Mouse (Mus musculus) MEL (cell line): ENCODE measurements around the gene Myl10.

Source experiments
- CHD1 ChIP-seq: IDR thresholded peaks from 2 replicates; pipeline ENCODE4 v1.6.1; 2012; ENCODE audit warnings: low read depth, mild to moderate bottlenecking, inconsistent platforms, low read length, improper control_type of control experiment
- CHD2 ChIP-seq: IDR thresholded peaks from 2 replicates; pipeline ENCODE4 v1.6.1; 2011; ENCODE audit warnings: low read length, improper control_type of control experiment
- CTCF ChIP-seq, 3 experiments: IDR thresholded peaks in 2 of 3; conservative IDR thresholded peaks in 1 of 3; 2 replicates each; pipeline ENCODE4 v1.5.1; 2011 to 2012; ENCODE audit warnings: low read length in 3 of 3, low read depth in 2 of 3, mild to moderate bottlenecking in 2 of 3, improper control_type of control experiment in 1 of 3, inconsistent platforms in 1 of 3, mixed read lengths in 1 of 3, moderate library complexity in 1 of 3; ENCODE audit not compliant: control insufficient read depth in 1 of 3, insufficient read depth in 1 of 3, poor library complexity in 1 of 3, severe bottlenecking in 1 of 3
- EP300 ChIP-seq, 2 experiments: IDR thresholded peaks; 2 replicates each; pipeline ENCODE4 v1.6.1; 2011; ENCODE audit warnings: improper control_type of control experiment in 2 of 2, low read length in 2 of 2, low read depth in 1 of 2, mild to moderate bottlenecking in 1 of 2
- GABPA ChIP-seq: IDR thresholded peaks from 2 replicates; pipeline ENCODE4 v1.6.1; 2012; ENCODE audit warnings: low read depth, mild to moderate bottlenecking, inconsistent platforms, low read length, improper control_type of control experiment, moderate library complexity
- HCFC1 ChIP-seq: IDR thresholded peaks from 2 replicates; pipeline ENCODE4 v1.6.1; 2012; ENCODE audit warnings: low read depth, mild to moderate bottlenecking, inconsistent platforms, low read length, improper control_type of control experiment, moderate library complexity
- JUND ChIP-seq: IDR thresholded peaks from 2 replicates; pipeline ENCODE4 v1.6.1; 2011; ENCODE audit warnings: low read depth, mild to moderate bottlenecking, improper control_type of control experiment, low read length
- KAT2A ChIP-seq: conservative IDR thresholded peaks from 2 replicates; pipeline ENCODE4 v1.6.1; 2012; ENCODE audit warnings: low read depth, low read length, improper control_type of control experiment, inconsistent platforms
- POLR2A ChIP-seq, 2 experiments: IDR thresholded peaks; 2 replicates each; pipeline ENCODE4 v1.6.1; 2011 to 2012; ENCODE audit warnings: low read length in 2 of 2, mild to moderate bottlenecking in 2 of 2, control low read depth in 1 of 2, improper control_type of control experiment in 1 of 2, low read depth in 1 of 2, moderate library complexity in 1 of 2; ENCODE audit not compliant: control insufficient read depth in 1 of 2, insufficient read depth in 1 of 2, poor library complexity in 1 of 2
- RCOR1 ChIP-seq: IDR thresholded peaks from 2 replicates; pipeline ENCODE4 v1.6.1; 2012; ENCODE audit warnings: low read depth, mild to moderate bottlenecking, inconsistent platforms, low read length, improper control_type of control experiment
- TAL1 ChIP-seq: IDR thresholded peaks from 2 replicates; pipeline ENCODE4 v1.6.1; 2012; ENCODE audit warnings: mild to moderate bottlenecking, inconsistent platforms, low read length, moderate library complexity, mixed read lengths
- TCF12 ChIP-seq: IDR thresholded peaks from 2 replicates; pipeline ENCODE4 v1.6.1; 2014; ENCODE audit warnings: low read depth, mild to moderate bottlenecking, inconsistent platforms, low read length, improper control_type of control experiment, moderate library complexity
- ZC3H11A ChIP-seq: IDR thresholded peaks from 2 replicates; pipeline ENCODE4 v1.6.1; 2012; ENCODE audit warnings: low read depth, mild to moderate bottlenecking, inconsistent platforms, low read length, improper control_type of control experiment

DNA sequence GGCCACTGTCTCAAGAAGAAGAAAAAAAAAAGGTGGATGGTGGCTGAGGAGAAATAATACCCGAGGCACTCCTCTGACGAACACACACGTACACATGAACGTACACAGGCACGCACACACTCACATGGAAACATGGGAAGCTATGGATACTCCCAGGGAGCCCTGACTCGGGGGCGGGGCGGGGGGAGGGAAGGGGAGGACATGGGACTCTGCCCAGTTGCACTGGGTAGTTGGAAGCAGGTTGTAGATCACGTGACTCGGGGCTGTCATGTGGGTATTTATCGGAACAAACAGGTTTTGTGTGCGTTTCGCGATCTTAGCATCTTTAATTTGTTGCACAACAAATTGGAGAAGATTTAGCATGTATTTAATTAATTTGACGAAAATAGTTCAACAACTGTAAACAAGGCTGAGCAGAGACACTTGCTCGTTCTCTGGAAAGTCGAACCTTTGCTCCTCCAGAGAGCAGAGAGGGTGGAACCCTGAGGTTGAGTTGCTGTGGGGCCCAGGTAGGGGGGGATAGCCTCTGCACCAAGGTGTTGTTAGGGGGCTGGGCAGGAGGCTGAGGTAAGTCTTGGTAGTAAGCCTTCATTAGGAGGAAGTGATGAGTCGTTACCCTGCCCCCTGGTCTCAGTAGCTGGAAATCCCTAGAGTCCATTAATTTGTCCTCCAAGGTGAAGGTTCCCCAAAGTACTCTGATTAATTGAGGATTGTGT, 16.5 kb upstream of the Myl10 start:
- TF ChIP-seq EP300 (IDR thresholded peaks at IDR 0.05; ENCODE audit: low read depth in 1 of 2, low read length in 2 of 2) (no peak), CHD2 (no peak), JUND (no peak), ZC3H11A (no peak), TCF12 (no peak), GABPA (no peak), HCFC1 (no peak), POLR2A (IDR thresholded peaks at IDR 0.05; ENCODE audit: control insufficient read depth in 1 of 2, insufficient read depth in 1 of 2, low read depth in 1 of 2, low read length in 2 of 2, poor library complexity in 1 of 2) (no peak), CTCF (IDR thresholded peaks at IDR 0.05 in 2 of 3, conservative IDR thresholded peaks at IDR 0.05 in 1 of 3; ENCODE audit: control insufficient read depth in 1 of 3, insufficient read depth in 1 of 3, low read depth in 2 of 3, low read length in 3 of 3, poor library complexity in 1 of 3, severe bottlenecking in 1 of 3) (no peak), KAT2A (no peak), CHD1 (no peak), RCOR1 (no peak), TAL1 (no peak)
